Mouse (Mus musculus) limb, embryonic 13.5 days (tissue): ENCODE results near the gene Ikbkg. TPM values are rescaled to one million over a fixed set of nuclear protein-coding genes. Genes with fewer than 3 reads are reported as not detected.

Experiments used
- ATAC-seq: fragments of 200-750 bp; cut with Nextera tagmentation; 2 replicates; pipeline ENCODE4 v1.8.0; 2017; ENCODE audit warnings: low read depth, moderate number of reproducible peaks, moderate TSS enrichment; ENCODE audit not compliant: low FRiP score
- H3K27ac ChIP-seq: fragments of 300-500 bp; sonication (generic); 2 replicates; pipeline ENCODE4 v1.5.1; 2015; ENCODE audit warnings: inconsistent platforms, mild to moderate bottlenecking, moderate library complexity
- H3K27me3 ChIP-seq: fragments of 300-500 bp; sonication (generic); 2 replicates; pipeline ENCODE4 v1.6.1; 2015; ENCODE audit warnings: mild to moderate bottlenecking, inconsistent platforms
- H3K36me3 ChIP-seq: fragments of 300-500 bp; sonication (generic); 2 replicates; pipeline ENCODE4 v1.6.1; 2015; ENCODE audit warnings: inconsistent platforms, mild to moderate bottlenecking, moderate library complexity
- H3K4me1 ChIP-seq: fragments of 300-500 bp; sonication (generic); 2 replicates; pipeline ENCODE4 v1.6.1; 2015; ENCODE audit warnings: inconsistent platforms
- H3K4me2 ChIP-seq: fragments of 300-500 bp; sonication (generic); replicated peaks from 2 replicates; pipeline ENCODE4 v1.6.1; 2015; ENCODE audit warnings: inconsistent platforms, mild to moderate bottlenecking, moderate library complexity
- H3K4me3 ChIP-seq: fragments of 300-500 bp; sonication (generic); 2 replicates; pipeline ENCODE4 v1.5.1; 2015; ENCODE audit warnings: moderate library complexity, mild to moderate bottlenecking, inconsistent platforms
- H3K9ac ChIP-seq: fragments of 300-500 bp; sonication (generic); 2 replicates; pipeline ENCODE4 v1.6.1; 2015; ENCODE audit warnings: mild to moderate bottlenecking, inconsistent platforms
- H3K9me3 ChIP-seq: fragments of 300-500 bp; sonication (generic); 2 replicates; pipeline ENCODE4 v1.6.1; 2016; ENCODE audit warnings: inconsistent platforms
- WGBS: fragments of 180-500 bp; shearing (Covaris S2); methylation state at CpG from one replicate; pipeline ENCODE4 v1.1.7; 2015; 5-methylcytosine and 5-hydroxymethylcytosine counted together
- polyA plus RNA-seq: library from polyadenylated mRNA; unstranded; fragments of >200 nt; fragmentation: Nextera tagmentation; extraction: Ambion mirVana; gene quantifications from 2 replicates; pipeline ENCODE4 v1.2.1, GENCODE M21; 2015

The Ikbkg gene
- polyA plus RNA-seq, 1 experiment from 2014 or later, result 18.2 TPM

DNA sequence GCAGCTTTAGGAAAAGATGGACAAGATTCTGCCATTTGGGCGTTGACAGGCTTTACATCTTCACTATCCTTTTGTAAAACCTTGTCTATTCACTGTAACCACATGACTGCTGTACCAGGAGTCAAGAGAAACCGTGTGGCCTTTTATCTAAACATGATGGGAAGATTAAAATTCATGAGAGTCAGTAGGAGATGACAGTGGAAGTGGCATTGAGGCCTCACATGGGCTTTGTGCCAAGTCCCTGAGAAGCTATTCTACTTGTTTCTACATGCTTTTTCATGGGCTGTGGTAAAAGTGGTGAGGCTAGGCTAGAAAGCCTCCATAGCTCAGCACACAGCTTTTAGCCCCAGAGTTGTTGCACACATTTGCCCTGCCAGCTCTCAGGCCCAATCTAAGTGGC is 15.2 kb downstream of the Ikbkg start:
- 51% methylated on average over 2 of the region's 2 CpGs for WGBS
- no peaks in the 10 kb centered on the region for H3K27me3 ChIP-seq
- H3K4me3 ChIP-seq, result no peak overlapping the region
- H3K4me2 ChIP-seq, result no peak overlapping the region
- H3K9ac ChIP-seq, result no peak overlapping the region
- peaks cover 4% of the 10 kb centered on the region; the same call in 1 of the 2 replicates for H3K36me3 ChIP-seq
- H3K27ac ChIP-seq, result no peak overlapping the region
- no peaks in the 10 kb centered on the region for H3K9me3 ChIP-seq
- ATAC-seq, result no peak
- H3K4me1 ChIP-seq, result no peaks in the 10 kb centered on the region

DNA sequence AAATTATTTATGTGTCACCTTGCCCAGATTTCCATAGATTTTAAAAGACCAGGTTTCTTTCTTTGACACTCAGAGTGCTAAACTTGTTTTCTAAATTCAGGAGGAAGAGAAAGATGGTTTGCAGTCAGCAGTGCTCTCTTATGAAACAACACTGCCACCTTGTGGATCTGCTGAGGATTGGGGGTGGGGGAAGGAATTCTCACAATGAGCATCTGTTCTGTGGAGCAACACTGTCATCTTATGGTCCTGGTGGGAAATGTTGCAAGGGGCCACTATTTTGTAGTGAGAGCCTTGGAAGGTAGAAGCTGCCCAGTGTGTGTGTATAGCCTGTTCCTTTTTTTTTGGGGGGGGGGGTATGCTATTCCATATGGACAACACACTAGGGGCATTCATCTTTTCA is 20.3 kb downstream of the Ikbkg start:
- no peaks in the 10 kb centered on the region for H3K4me1 ChIP-seq

GRCm38 (mm10) chrX:74424443-74424842 is 31.4 kb downstream of the Ikbkg start:
- Histone ChIP-seq H3K9me3 (no peaks in the 10 kb centered on the region), H3K4me2 (no peak overlapping the region), H3K36me3 (no peaks in the 10 kb centered on the region), H3K4me3 (no peak overlapping the region), H3K27me3 (no peaks in the 10 kb centered on the region), H3K4me1 (0 out of 2 replicates have a peak, but pooled peaks cover 3% of the 10 kb centered on the region), H3K9ac (no peak overlapping the region), H3K27ac (no peak overlapping the region)
- no peak for ATAC-seq

More for the DNA sequence above, 20.3 kb downstream of the Ikbkg start:
- Histone ChIP-seq H3K9ac (no peak overlapping the region), H3K9me3 (no peaks in the 10 kb centered on the region), H3K27me3 (no peaks in the 10 kb centered on the region), H3K36me3 (peaks cover 4% of the 10 kb centered on the region; the same call in 1 of the 2 replicates), H3K4me3 (no peak overlapping the region), H3K4me2 (no peak overlapping the region), H3K27ac (no peak overlapping the region)
- peak; percentile 28; the same call in 1 of the 2 replicates for ATAC-seq

DNA sequence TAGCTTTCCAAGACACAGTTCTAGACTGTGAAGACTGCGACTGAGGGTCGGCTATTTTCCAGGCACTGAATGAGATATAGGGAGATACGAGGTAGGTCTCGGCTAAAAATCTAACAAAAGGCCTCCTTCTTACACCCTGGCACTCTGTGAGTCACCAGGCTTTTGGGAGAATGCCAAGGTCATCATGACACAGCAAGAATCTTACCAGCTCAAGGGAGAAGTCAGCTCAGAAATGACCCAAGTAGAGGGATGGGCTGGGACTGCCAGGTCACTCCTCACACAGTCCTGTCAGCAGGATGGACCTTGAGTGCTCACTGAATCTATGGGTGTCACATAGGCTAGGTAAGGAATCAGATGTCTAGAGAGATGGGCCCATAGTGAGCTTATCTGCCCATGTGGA is 32.1 kb downstream of the Ikbkg start:
- H3K4me1 ChIP-seq, result 0 out of 2 replicates have a peak, but pooled peaks cover 4% of the 10 kb centered on the region
- no peaks in the 10 kb centered on the region for H3K36me3 ChIP-seq
- H3K9ac ChIP-seq, result no peak overlapping the region
- H3K27ac ChIP-seq, result no peak overlapping the region
- no peak overlapping the region for H3K4me3 ChIP-seq
- 87% methylated on average over 4 of the region's 4 CpGs for WGBS
- H3K27me3 ChIP-seq, result no peaks in the 10 kb centered on the region
- ATAC-seq, result no peak
- H3K9me3 ChIP-seq, result no peaks in the 10 kb centered on the region
- no peak overlapping the region for H3K4me2 ChIP-seq

DNA sequence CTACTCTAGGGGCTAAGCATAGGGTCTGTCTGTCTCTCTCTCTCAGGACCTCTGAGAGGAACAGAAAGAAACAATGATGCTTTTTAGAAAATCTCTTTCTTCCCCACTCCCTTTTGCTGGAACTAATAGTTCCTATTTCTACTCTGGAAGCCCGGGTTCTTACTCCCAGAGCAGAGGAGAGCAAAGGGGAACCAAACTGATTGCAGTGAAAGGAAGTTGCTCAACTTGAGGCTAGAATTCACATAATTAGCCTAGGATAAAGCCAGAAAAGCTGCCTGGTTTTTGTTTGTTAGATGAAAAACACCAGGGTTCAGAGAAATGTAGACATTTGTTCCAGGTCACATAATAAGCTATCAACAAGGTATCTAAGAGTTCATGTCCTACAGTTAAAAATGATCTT is 33.2 kb downstream of the Ikbkg start:
- Histone ChIP-seq H3K9me3 (no peaks in the 10 kb centered on the region), H3K4me2 (no peak overlapping the region), H3K9ac (no peak overlapping the region), H3K4me3 (no peak overlapping the region), H3K27ac (no peak overlapping the region), H3K27me3 (no peaks in the 10 kb centered on the region), H3K36me3 (no peaks in the 10 kb centered on the region), H3K4me1 (0 out of 2 replicates have a peak, but pooled peaks cover 6% of the 10 kb centered on the region)
- ATAC-seq, result no peak
- WGBS, result 71% methylated on average over 1 of the region's 1 CpGs

GRCm38 (mm10) chrX:74427116-74427515 is 34.0 kb downstream of the Ikbkg start:
- no peak for ATAC-seq
- Histone ChIP-seq H3K27ac (no peak overlapping the region), H3K9me3 (no peaks in the 10 kb centered on the region), H3K4me3 (no peak overlapping the region), H3K27me3 (no peaks in the 10 kb centered on the region), H3K4me1 (0 out of 2 replicates have a peak, but pooled peaks cover 6% of the 10 kb centered on the region), H3K9ac (no peak overlapping the region), H3K4me2 (no peak overlapping the region), H3K36me3 (no peaks in the 10 kb centered on the region)
- 76% methylated on average over 3 of the region's 3 CpGs for WGBS

DNA sequence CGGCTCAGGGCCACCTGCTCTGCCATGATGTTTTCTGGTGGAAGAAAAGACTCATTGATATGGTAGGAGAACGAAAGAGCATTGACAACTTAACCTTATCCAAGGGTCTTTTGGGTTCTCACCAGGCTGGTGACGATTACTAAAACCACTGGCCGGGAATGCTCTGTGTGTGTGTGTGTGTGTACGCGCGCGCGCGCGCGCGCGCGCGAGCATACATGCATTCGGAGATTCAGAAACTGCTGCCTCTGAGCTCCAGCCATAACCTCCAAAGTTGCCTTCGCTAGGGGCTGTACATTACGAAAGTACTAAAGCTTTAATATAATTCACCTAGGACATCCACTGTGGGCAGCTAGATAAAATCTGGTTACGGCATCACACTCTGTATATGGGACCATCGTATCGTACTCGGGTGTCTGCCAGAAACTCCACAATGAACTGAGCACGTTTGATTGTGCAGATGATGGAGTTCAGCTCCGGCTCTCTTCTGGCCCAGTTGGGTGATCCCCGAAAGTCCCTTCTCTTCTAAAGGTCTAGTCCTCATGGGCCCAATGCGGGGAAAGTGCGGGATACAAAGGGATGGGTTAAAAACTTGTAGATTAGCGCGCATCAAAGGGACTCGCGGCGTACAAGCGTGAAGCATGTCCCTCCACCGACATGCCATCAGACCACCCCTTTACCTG is 35.2 kb downstream of the Ikbkg start:
- Histone ChIP-seq H3K4me1 (0 out of 2 replicates have a peak, but pooled peaks cover 6% of the 10 kb centered on the region), H3K4me3 (peak overlapping the region; percentile 55), H3K9ac (peak overlapping the region; percentile 63), H3K4me2 (peak overlapping the region; percentile 63), H3K9me3 (no peaks in the 10 kb centered on the region), H3K36me3 (no peaks in the 10 kb centered on the region), H3K27ac (peak overlapping the region; percentile 73; the same call in 1 of the 2 replicates), H3K27me3 (no peaks in the 10 kb centered on the region)
- WGBS, result 16% methylated on average over 35 of the region's 35 CpGs
- peak; percentile 41; the same call in 1 of the 2 replicates for ATAC-seq

DNA sequence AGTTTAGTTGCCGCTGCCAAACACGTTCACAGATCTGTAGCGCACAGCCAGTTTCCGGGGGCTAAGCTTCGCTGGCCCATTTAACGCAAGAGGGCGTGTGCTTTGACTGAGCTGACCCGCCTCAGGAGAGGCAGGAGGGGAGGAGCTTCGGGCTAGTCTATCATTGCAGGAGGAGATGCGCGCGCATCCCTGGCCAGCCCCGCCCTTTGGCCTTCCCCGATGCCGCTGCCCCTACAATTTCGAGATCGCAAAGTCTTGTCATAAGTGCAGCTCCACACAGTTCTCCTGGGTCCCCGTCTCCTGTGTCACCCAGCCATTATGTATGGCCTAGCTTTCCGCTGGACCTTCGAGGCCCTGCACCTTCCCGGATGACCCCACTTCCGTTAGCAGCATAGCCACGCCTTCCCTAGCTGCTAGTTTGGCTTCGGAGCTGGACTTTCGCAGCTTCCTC is 35.8 kb downstream of the Ikbkg start, which contains the start of gene G6pdx:
TSS of gene G6pdx (minus strand) at position 369 of the 451 bp plus-strand sequence.
- 0 out of 2 replicates have a peak, but pooled peaks cover 6% of the 10 kb centered on the region for H3K4me1 ChIP-seq
- peaks cover 5% of the 10 kb centered on the region; the same call in 1 of the 2 replicates for H3K36me3 ChIP-seq
- no peaks in the 10 kb centered on the region for H3K27me3 ChIP-seq
- peak within 1 kb of the TSS; percentile 67 for H3K9ac ChIP-seq
- peak within 1 kb of the TSS; percentile 77; the same call in 1 of the 2 replicates for H3K27ac ChIP-seq
- no peaks in the 10 kb centered on the region for H3K9me3 ChIP-seq
- peak within 1 kb of the TSS; percentile 55 for H3K4me3 ChIP-seq
- H3K4me2 ChIP-seq, result peak within 1 kb of the TSS; percentile 63
- 15% methylated on average over 25 of the region's 25 CpGs for WGBS
- ATAC-seq, result peak; percentile 89

DNA sequence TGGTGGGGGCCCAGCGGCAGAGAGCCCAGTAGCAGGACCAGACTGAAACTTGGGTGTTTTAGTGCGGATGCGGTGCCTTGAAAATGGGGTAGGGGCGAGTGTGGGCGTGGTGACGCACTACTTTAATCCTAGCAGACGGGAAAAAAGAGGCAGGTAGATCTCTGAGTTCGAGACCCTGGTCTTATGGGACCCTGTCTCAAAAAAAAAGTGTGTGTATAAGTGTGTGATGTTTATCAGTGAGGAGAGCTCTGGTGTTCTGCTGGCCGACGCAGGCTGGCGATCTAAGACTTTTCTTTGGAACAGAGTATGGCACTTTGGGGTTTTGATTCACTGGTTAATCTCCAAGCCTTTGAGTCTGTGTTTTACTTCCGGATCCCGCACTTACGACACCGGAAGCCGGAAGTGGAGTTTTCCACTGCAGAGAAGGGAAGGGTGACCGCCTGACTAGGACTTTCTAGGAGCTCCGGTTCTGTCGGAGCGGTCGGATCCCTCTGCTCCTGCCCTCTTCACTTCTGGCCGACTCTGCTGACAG is 36.3 kb downstream of the Ikbkg start:
- peak overlapping the region; percentile 67 for H3K9ac ChIP-seq
- ATAC-seq, result peak; percentile 48
- H3K27me3 ChIP-seq, result no peaks in the 10 kb centered on the region
- 18% methylated on average over 22 of the region's 22 CpGs for WGBS
- peak overlapping the region; percentile 55 for H3K4me3 ChIP-seq
- H3K9me3 ChIP-seq, result no peaks in the 10 kb centered on the region
- peak overlapping the region; percentile 77; the same call in 1 of the 2 replicates for H3K27ac ChIP-seq
- 0 out of 2 replicates have a peak, but pooled peaks cover 6% of the 10 kb centered on the region for H3K4me1 ChIP-seq
- peak overlapping the region; percentile 63 for H3K4me2 ChIP-seq
- H3K36me3 ChIP-seq, result peaks cover 10% of the 10 kb centered on the region

- H3K27ac ChIP-seq, result no peak overlapping the region
- H3K36me3 ChIP-seq, result peaks cover 9% of the 10 kb centered on the region; the same call in 1 of the 2 replicates
- no peak overlapping the region for H3K9ac ChIP-seq
- no peak overlapping the region for H3K4me2 ChIP-seq
- no peak overlapping the region for H3K4me3 ChIP-seq
- no peaks in the 10 kb centered on the region for H3K9me3 ChIP-seq
- WGBS, result 76% methylated on average over 4 of the region's 4 CpGs
- no peaks in the 10 kb centered on the region for H3K27me3 ChIP-seq
- H3K4me1 ChIP-seq, result no peaks in the 10 kb centered on the region
- ATAC-seq, result no peak
These were observed 58.2 kb downstream of the Ikbkg start for GRCm38 (mm10) chrX:74451157-74451912.

- no peak overlapping the region for H3K4me3 ChIP-seq
- 10% methylated on average over 4 of the region's 4 CpGs for WGBS
- 0 out of 2 replicates have a peak, but pooled peaks have one; percentile 54 for ATAC-seq
These were observed 59.7 kb downstream of the Ikbkg start for GRCm38 (mm10) chrX:74452773-74453172.

More at GRCm38 (mm10) chrX:74452773-74453172, 59.7 kb downstream of the Ikbkg start:
- Histone ChIP-seq H3K9me3 (no peaks in the 10 kb centered on the region), H3K36me3 (peaks cover 8% of the 10 kb centered on the region; the same call in 1 of the 2 replicates), H3K4me1 (no peaks in the 10 kb centered on the region), H3K27ac (no peak overlapping the region), H3K4me2 (no peak overlapping the region), H3K27me3 (no peaks in the 10 kb centered on the region), H3K9ac (no peak overlapping the region)
